Mouse (Mus musculus) bone marrow, adult 2 months (tissue): ENCODE results near the gene Gm7903.
"Not testable (repeated sequence)": the region's sequence is repeated elsewhere in the genome, so short reads cannot be mapped to it uniquely, and the experiment has no call there.

Experiments
- CTCF ChIP-seq: fragments of 200-500 bp; IDR thresholded peaks from 2 replicates; pipeline ENCODE4 v1.5.1; 2011; ENCODE audit warnings: low read length, control low read depth; ENCODE audit not compliant: control insufficient read depth, insufficient read depth
- POLR2A ChIP-seq: fragments of 200-500 bp; IDR thresholded peaks from 2 replicates; pipeline ENCODE4 v1.6.1; 2011; ENCODE audit warnings: low read depth, mild to moderate bottlenecking, control low read depth, low read length, borderline replicate concordance; ENCODE audit not compliant: control insufficient read depth

DNA sequence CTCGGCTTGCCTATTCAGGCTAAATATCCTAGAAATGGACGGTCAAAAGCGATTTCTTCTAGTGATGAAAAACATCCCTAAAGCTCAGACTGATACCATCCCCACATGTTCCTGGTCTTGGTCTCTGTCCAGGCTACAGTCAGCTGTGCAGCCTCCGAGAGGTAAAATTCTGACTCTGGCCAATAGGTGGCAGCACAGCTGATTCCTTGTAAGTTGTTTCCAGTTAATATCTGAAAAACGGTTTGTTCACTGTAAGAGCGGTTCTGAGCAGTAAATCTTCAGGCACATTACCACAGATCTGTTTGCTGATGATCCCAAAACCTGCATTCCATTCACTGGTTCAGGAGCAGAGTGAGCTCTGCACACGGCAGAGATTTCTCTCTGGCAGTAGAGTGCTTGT is 12.4 kb upstream of the Gm7903 start:
- not testable (repeated sequence) for TF ChIP-seq CTCF, POLR2A
